Mouse (Mus musculus): ENCODE measurements around the gene Trim80.

Gene Trim80

GRCm38 (mm10) chr11:115439906-115440595 lies at the start of gene Trim80:
Gene Trim80, plus strand, starts transcription at chr11:115440545.
- DNase-seq (ENCODE audit: low spot score) = no peak

GRCm38 (mm10) chr11:115391358-115391757 lies 49.0 kb upstream of the Trim80 start:
- no peak for DNase-seq (ENCODE audit: low spot score)

- DNase-seq (ENCODE audit: low spot score) = no peak
Measured at GRCm38 (mm10) chr11:115393721-115394325, 46.5 kb upstream of the Trim80 start.

GRCm38 (mm10) chr11:115398085-115398484 lies 42.3 kb upstream of the Trim80 start:
- DNase-seq (ENCODE audit: low spot score) = no peak

GRCm38 (mm10) chr11:115400126-115400525 lies 40.2 kb upstream of the Trim80 start:
- no peak for DNase-seq (ENCODE audit: low spot score)

- no peak for DNase-seq (ENCODE audit: low spot score)
Measured at GRCm38 (mm10) chr11:115400630-115401391, 39.5 kb upstream of the Trim80 start.

- peak; percentile 84 for DNase-seq (ENCODE audit: low spot score)
Measured at GRCm38 (mm10) chr11:115403338-115404124, 36.8 kb upstream of the Trim80 start, which contains the start of gene Mrpl58. Gene Mrpl58, plus strand, starts transcription at chr11:115403752.

- DNase-seq (ENCODE audit: low spot score) = no peak
Measured at GRCm38 (mm10) chr11:115405723-115406122, 34.6 kb upstream of the Trim80 start.

GRCm38 (mm10) chr11:115406858-115407401 lies 33.4 kb upstream of the Trim80 start:
- DNase-seq (ENCODE audit: low spot score) = no peak

- no peak for DNase-seq (ENCODE audit: low spot score)
Measured at GRCm38 (mm10) chr11:115408266-115408920, 32.0 kb upstream of the Trim80 start.

- DNase-seq (ENCODE audit: low spot score) = no peak
Measured at GRCm38 (mm10) chr11:115409556-115409955, 30.8 kb upstream of the Trim80 start.

GRCm38 (mm10) chr11:115419531-115420237 lies 20.7 kb upstream of the Trim80 start, which contains the start of the genes Atp5h and Kctd2:
Gene Atp5h, minus strand, starts transcription at chr11:115419962.
Gene Kctd2, plus strand, starts transcription at chr11:115420128.
- DNase-seq (ENCODE audit: low spot score) = peak; percentile 95

GRCm38 (mm10) chr11:115420336-115421190 lies 19.8 kb upstream of the Trim80 start:
- DNase-seq (ENCODE audit: low spot score) = peak; percentile 69

GRCm38 (mm10) chr11:115421328-115421727 lies 19.0 kb upstream of the Trim80 start:
- DNase-seq (ENCODE audit: low spot score) = no peak

GRCm38 (mm10) chr11:115421972-115422371 lies 18.4 kb upstream of the Trim80 start:
- DNase-seq (ENCODE audit: low spot score) = no peak

GRCm38 (mm10) chr11:115423091-115423490 lies 17.3 kb upstream of the Trim80 start:
- no peak for DNase-seq (ENCODE audit: low spot score)

- no peak for DNase-seq (ENCODE audit: low spot score)
Measured at GRCm38 (mm10) chr11:115424666-115425065, 15.7 kb upstream of the Trim80 start.

- DNase-seq (ENCODE audit: low spot score) = no peak
Measured at GRCm38 (mm10) chr11:115425671-115426070, 14.7 kb upstream of the Trim80 start.

Data from ovary, postnatal 36 days (tissue).